Mouse (Mus musculus) brain, embryonic 14.5 days (tissue): ENCODE data around the gene Numa1. TPM values are rescaled to one million over a fixed set of nuclear protein-coding genes. Genes with fewer than 3 reads are reported as not detected.
"Not testable (repeated sequence)": the region's sequence is repeated elsewhere in the genome, so short reads cannot be mapped to it uniquely, and the experiment has no call there.

Experiments
- DNase-seq: peaks from one replicate; pipeline ENCODE4 v3.0.0-alpha.2; 2011; ENCODE audit warnings: low read depth
- CTCF ChIP-seq: fragments of 200-500 bp; IDR thresholded peaks from 2 replicates; pipeline ENCODE4 v1.5.1; 2012; ENCODE audit warnings: inconsistent platforms, mild to moderate bottlenecking, moderate library complexity, borderline replicate concordance; ENCODE audit not compliant: insufficient read depth, insufficient read length; ENCODE audit errors: extremely low read depth
- POLR2A ChIP-seq: fragments of 200-500 bp; IDR thresholded peaks from 2 replicates; pipeline ENCODE4 v1.6.1; 2012; ENCODE audit warnings: mild to moderate bottlenecking, inconsistent platforms, borderline replicate concordance; ENCODE audit not compliant: poor library complexity, insufficient read depth, insufficient read length, severe bottlenecking; ENCODE audit errors: extremely low read depth
- polyA plus RNA-seq: library from polyadenylated mRNA; depleted of rRNA; stranded (reverse); fragments of >200 nt; gene quantifications from 2 replicates; pipeline ENCODE4 v1.2.3, GENCODE M21; 2012

Numa1 gene
- polyA plus RNA-seq, 1 experiment = 104 TPM

- DNase-seq = no peak
- TF ChIP-seq CTCF = no peak
- TF ChIP-seq POLR2A = no peak
Observed at GRCm38 (mm10) chr7:101906287-101906681, 27.6 kb upstream of the Numa1 start, which contains the start of gene Tomt. Tomt (minus strand) TSS chr7:101906359.

- TF ChIP-seq POLR2A = no peak
- no peak for TF ChIP-seq CTCF
- no peak for DNase-seq
Observed at GRCm38 (mm10) chr7:101906696-101907095, 27.2 kb upstream of the Numa1 start.

- DNase-seq = no peak
- no peak for TF ChIP-seq POLR2A
- no peak for TF ChIP-seq CTCF
Observed at GRCm38 (mm10) chr7:101908367-101908766, 25.5 kb upstream of the Numa1 start.

- TF ChIP-seq POLR2A = no peak
- no peak for TF ChIP-seq CTCF
- no peak for DNase-seq
Observed at GRCm38 (mm10) chr7:101910138-101910537, 23.8 kb upstream of the Numa1 start.

- no peak for DNase-seq
- TF ChIP-seq CTCF = peak; percentile 29; the same call in 1 of the 2 replicates
- no peak for TF ChIP-seq POLR2A
Observed at GRCm38 (mm10) chr7:101911982-101912381, 21.9 kb upstream of the Numa1 start.

GRCm38 (mm10) chr7:101918071-101918470 lies 15.8 kb upstream of the Numa1 start:
- DNase-seq = peak; percentile 79
- TF ChIP-seq CTCF (peak; percentile 84), POLR2A (no peak)

- not testable (repeated sequence) for DNase-seq
Observed at GRCm38 (mm10) chr7:101925892-101926291, 8.0 kb upstream of the Numa1 start.

GRCm38 (mm10) chr7:101928093-101928492 lies 5.8 kb upstream of the Numa1 start:
- no peak for DNase-seq
- TF ChIP-seq CTCF (no peak), POLR2A (no peak)

GRCm38 (mm10) chr7:101932551-101932950 lies 1.4 kb upstream of the Numa1 start:
- TF ChIP-seq CTCF (no peak), POLR2A (no peak)
- no peak for DNase-seq

- no peak for DNase-seq
- TF ChIP-seq POLR2A = no peak
- TF ChIP-seq CTCF = no peak
Observed at GRCm38 (mm10) chr7:101933300-101933699, 611 bp upstream of the Numa1 start.

GRCm38 (mm10) chr7:101935957-101936356 lies 2.0 kb downstream of the Numa1 start:
- TF ChIP-seq POLR2A (no peak), CTCF (no peak)
- DNase-seq = no peak

- TF ChIP-seq CTCF (no peak), POLR2A (no peak)
- no peak for DNase-seq
Observed at GRCm38 (mm10) chr7:101936996-101937395, 3.1 kb downstream of the Numa1 start.

- TF ChIP-seq CTCF = no peak
- DNase-seq = no peak
Observed at GRCm38 (mm10) chr7:101937569-101937968, 3.7 kb downstream of the Numa1 start.
